Mouse (Mus musculus) left cerebral cortex, adult 6 months (tissue): ENCODE measurements around the gene Efcab1. TPM values are rescaled to one million over a fixed set of nuclear protein-coding genes. Genes with fewer than 3 reads are reported as not detected.

Experiments
- long read RNA-seq, 2 experiments: library from polyadenylated mRNA; unstranded; transcript quantifications; one replicate each; pipeline ENCODE4 v2.0.0; 2019 to 2020
- polyA plus RNA-seq: library from polyadenylated mRNA; unstranded; fragments of <200 nt; fragmentation: Nextera tagmentation; gene quantifications from 2 replicates; pipeline ENCODE4 v1.2.3, GENCODE M21; 2021

The Efcab1 gene
- polyA plus RNA-seq = 6.4 and 9.3 TPM in 2 replicates
- long read RNA-seq, experiment 1, transcript Efcab1-201 (6 exons, 2,752 nt) = major isoform, 22 of 26 reads
- long read RNA-seq, experiment 1, partial matches to known transcripts = 1 of 26 reads
- long read RNA-seq, experiment 1, other reads (novel, unspliced or antisense) = 3 of 26 reads
- long read RNA-seq, experiment 2, transcript Efcab1-201 (6 exons, 2,752 nt) = major isoform, 10 of 13 reads
- long read RNA-seq, experiment 2, partial matches to known transcripts = 0 of 13 reads
- long read RNA-seq, experiment 2, other reads (novel, unspliced or antisense) = 3 of 13 reads

DNA sequence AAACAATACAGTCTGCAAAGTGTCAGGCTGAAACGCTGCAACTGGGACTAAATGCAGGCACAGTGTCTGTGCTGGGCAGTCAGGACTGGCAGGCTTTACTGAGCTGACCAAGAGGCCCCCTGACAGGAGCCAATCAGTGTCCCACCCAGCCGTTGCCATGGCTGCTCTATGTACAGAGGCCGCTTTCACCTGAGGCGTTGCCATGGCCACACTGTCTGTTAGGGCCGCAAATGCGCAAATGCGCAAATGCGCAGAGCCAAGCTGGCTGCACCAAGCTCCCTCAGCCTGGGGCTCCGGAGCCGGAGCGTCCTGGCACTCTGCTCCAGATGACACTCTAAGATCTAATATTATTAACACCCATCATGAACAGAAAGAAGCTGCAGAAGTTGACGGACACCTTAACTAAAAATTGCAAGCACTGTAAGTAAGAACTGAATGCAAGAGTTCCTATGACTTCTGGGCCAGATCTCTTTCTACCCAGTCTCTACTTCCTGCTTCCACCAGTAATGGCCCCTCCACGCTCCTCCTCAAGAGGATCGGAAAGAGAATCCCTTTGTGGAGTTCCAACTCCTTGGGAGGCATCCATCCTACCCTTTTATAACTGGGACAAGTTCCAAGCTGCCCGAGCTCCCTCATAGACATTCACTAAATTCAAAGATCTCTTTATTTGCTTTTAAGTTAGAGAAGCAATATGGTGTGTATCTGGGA is at the start of gene Efcab1:
Gene Efcab1 (plus strand): TSS at position 214 of the 708 bp plus-strand sequence.

